Mouse (Mus musculus) CD8-positive naive resting alpha-beta T cell, adult 2 months (primary cell): Measurements from ENCODE around the gene Scnn1g.

Experiments used
- DNase-seq, 2 experiments: peaks; one replicate each; pipeline ENCODE4 v3.0.0; 2022; ENCODE audit warnings: low read depth in 2 of 2, low spot score in 2 of 2

Gene Scnn1g

DNA sequence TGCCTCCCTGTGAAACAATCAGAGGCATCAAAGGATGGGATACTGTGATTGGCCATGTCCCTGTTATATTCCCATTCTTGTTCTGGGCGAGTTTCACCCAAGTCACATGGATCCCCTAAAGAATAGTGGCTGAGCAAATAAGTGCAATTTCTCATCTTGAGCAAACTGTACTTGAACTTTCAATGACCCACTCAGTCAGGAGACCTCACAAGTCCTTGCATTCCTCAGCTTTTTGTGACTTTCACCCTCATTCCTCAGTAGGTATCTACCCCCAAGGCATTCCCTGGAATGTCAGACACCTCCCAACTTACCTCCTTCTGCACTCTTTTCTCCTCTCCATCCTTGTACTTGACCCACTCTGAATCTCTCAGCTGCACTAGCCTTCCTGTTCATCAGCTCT, 44.3 kb downstream of the Scnn1g start:
- DNase-seq: no peak

DNA sequence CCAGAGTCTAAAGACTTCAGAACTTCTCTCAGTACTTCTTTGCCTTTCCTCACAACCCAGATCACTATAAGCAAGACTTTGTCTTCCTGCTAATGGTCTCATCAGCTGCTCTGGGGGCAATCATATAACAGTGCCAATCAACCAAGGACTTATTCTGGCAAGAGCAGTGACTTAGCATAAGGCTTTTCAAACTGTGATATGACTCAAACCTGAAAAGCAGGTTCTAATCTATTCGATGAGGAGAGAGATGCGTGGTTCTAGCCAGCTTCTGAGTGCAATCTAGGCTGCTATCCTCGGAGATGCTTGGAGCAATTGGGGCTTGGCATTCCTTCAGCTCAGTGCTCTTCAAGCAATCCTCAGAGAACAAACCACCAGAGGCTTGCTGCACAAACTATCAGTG, 44.7 kb downstream of the Scnn1g start:
- no peak for DNase-seq

DNA sequence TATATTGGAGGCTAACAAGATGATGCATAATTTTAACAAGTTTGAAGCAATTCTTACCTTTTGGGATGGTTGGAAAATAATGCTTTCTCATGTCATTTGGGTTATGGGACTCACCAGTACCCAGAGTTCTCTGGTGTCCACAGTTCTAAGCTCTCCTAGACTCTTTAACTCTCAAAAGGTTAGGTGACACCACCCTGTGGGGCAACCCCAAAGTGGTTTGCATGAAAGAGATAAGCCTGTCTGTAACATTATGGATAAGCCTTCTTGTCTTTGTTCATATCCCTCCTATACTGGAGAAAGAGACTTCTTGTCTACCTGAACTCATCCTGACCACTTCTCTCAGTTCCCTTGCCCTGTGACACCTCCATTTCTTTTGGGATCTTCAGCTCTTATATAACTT, 45.1 kb downstream of the Scnn1g start:
- no peak for DNase-seq

DNA sequence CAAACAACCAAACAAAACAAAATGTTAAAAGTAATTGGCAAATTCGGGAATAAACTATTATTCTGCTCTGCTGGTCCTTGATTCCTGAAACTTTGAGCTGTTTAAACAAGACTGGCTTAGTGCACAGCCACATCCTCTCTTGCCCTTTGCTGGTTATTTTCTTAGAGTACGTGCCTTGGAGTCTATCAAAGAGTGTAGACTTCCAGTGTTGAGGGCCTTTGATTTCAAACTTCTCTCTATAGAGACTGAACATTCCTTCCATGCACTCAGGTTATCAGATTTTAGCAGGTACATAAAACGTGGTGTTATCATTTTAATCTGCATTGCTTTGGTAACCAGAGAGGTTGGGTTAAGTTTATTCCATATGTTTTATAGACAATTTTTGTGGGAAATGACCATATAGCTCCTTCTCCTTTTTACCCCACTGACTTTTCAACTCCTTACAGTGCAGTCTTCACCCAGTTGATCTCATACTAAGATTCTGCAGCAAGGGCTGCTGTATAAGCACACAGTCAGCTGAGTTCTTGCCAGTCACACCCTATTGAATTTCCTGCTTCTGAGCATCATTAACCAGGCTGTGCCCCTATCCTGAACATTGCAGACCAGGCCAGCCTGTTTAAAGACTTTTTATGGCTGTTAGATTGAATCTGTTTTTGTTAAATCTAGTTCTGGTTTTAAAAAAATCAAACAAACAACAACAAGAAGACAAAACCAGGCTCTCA, 48.1 kb downstream of the Scnn1g start:
- no peak for DNase-seq

- no peak for DNase-seq
Observed at GRCm38 (mm10) chr7:121785651-121786228, 51.5 kb downstream of the Scnn1g start.

DNA sequence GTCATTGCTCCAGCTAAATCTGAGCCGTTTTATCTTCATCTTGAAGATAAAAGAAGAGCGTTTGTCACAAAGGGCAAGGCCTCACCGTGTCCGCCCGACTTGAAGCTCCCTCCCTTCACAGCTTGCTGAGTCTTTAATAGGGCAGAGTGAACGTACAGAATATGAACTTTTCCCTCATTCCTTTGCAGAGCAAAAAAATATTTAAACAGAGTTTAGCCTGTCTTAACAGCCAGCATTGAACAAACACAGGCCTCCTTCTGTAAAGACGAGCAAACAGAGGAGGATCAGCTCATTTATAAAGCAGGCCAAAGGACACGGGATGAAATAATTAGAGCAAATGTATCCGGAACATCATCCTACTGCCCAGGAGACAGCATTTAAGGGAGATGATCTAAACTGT, 63.5 kb downstream of the Scnn1g start:
- no peak for DNase-seq

GRCm38 (mm10) chr7:121802471-121802870, 68.2 kb downstream of the Scnn1g start:
- no peak for DNase-seq

- DNase-seq: no peak
Observed at GRCm38 (mm10) chr7:121803011-121803410, 68.7 kb downstream of the Scnn1g start.

- no peak for DNase-seq
Observed at GRCm38 (mm10) chr7:121805811-121806496, 71.7 kb downstream of the Scnn1g start.

GRCm38 (mm10) chr7:121807726-121808580, 73.7 kb downstream of the Scnn1g start:
- DNase-seq: no peak
